Mouse (Mus musculus): ENCODE measurements around the gene Atg7.

Atg7 gene

DNA sequence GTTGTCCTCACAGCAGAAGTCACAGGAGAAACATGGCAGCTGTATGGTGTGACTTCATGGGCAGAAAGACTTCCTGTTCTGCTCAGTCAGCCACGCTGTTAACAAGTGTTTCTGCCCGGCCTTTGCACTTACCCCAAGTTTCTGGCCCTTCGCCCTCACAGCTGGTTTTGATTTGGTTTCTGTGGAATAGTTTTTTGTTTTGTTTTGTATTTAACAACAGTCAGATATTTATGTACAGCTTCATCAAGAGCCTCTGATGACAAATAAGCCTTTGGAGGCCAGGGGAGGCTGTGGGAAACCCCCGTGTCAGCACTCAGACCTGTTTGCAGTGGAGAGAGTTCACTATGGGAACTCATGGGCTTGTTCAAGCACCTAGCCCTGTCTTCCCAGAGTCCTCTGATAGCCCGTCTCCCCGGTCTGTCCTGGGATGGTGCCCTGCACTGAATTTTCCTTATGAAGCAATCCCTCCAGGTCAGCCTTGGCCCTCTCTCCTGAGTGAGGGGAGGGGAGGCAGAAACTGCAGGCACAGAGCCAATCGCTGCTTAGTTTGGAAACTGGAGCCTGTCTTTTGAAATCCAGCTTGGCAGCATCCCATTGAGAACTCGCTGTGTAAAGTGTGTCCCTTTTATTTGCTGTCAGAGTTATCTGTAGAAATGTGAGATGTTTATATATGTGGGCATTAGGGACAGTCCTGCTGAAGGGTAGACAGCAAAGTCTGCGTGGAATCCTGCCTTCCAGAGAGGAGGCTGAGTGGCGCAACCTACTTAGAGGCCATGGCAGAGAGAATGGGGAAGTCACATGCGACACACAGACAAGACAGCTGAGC is 138.7 kb downstream of the Atg7 start:
- peak; percentile 79 for DNase-seq (ENCODE audit: extremely low read depth, low read depth, low spot score)

GRCm38 (mm10) chr6:114782486-114782885 is 139.6 kb downstream of the Atg7 start:
- no peak for DNase-seq (ENCODE audit: extremely low read depth, low read depth, low spot score)

DNA sequence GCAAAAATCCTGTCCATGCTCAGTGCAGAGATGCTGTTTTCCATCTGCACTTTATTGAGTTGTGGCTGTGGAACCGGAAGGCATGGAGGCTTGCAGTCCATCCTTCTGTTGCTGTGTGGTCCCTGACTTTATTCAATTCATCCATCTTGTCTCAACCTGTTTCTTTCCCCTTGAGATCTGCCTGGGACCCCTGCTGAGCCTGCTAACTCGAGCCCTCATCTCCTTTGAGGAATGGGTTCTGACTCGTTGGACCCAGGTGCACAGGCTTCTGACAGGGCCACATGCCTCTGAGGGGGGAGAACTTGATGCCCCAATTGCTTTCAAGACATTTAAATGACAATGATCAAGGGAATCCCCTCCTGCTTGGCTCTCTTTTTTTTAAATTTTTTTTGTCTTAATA is 143.6 kb downstream of the Atg7 start:
- no peak for DNase-seq (ENCODE audit: extremely low read depth, low read depth, low spot score)

DNA sequence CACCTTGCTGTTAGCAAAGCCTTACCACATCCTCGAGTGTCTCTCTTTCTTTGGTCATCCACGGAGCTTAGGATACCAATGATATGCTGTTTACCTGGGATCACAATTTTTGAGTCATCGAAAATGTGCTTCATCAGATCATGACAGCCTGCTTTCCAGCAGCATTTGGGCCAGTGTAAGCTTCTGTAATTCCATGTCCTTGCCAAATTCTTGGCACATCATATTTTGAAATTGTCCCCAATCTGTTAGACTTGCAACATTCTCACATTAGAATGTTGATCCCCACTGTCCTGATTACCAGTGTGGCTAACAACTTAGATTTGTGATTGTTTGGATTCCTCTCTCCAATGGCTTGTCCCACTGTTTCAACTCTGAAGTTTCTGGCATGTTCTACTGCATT is 144.7 kb downstream of the Atg7 start:
- peak; percentile 70 for DNase-seq (ENCODE audit: extremely low read depth, low read depth, low spot score)

DNA sequence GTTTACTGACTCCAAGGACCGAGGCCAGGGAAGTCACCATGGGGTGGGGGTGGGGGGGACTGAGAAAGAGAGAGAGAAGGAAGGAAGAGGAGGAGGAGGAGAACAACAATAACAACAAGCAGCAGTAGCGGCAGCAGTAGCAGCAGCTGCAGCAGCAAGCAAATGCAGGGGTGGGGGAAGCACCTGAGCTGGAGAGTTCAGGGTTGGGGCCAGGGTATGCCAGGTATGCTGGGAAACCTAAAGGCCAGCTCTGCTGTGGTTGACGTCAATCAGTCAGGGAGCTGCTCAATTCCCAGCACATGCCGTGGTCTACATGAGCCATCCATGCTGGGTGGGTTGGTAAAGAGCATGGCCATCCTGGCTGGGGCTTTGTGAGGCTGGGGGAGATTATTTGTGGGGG is 145.8 kb downstream of the Atg7 start:
- no peak for DNase-seq (ENCODE audit: extremely low read depth, low read depth, low spot score)

GRCm38 (mm10) chr6:114790084-114790483 is 147.2 kb downstream of the Atg7 start:
- no peak for DNase-seq (ENCODE audit: extremely low read depth, low read depth, low spot score)

DNA sequence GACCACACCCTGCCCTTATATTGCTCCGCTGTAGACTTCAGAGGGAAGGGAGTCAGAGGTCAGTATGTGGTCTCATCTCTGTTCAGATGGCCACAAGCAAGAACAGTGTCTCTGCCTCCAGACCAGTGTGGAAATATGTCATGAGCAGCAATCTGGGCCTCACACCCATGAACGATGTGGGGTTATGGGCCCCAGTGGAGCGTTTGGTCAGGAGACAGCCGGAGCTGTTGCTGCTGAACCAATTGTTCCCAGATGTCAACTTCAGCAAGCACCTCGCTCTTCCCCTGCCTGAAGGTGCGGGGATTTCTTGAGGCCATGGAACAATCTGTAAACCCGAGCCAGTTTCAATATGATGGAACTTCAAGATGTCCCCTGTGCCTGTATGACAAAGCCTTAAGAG is 148.0 kb downstream of the Atg7 start:
- no peak for DNase-seq (ENCODE audit: extremely low read depth, low read depth, low spot score)

- no peak for DNase-seq (ENCODE audit: extremely low read depth, low read depth, low spot score)
Measured at GRCm38 (mm10) chr6:114791846-114792245, 148.9 kb downstream of the Atg7 start.

DNA sequence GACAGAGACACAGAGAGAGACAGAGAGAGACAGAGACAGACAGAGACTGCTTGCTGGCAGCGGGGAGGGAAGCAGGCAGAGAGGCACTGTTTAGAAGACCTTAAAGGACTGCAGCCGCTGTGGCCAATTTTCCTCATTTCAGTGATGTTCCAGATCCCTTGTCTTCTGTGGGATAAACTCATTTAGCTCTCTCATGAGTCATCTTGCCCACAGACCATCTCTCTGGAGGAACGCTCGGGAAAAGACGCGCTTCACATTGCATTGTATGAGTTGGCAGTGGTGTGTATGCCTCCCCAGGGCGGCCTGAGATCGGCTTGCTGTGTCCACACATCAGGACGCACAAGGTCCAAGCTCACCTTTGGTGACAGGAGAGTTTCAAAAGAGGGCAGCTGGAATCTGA is 151.8 kb downstream of the Atg7 start:
- no peak for DNase-seq (ENCODE audit: extremely low read depth, low read depth, low spot score)

GRCm38 (mm10) chr6:114795706-114796325 is 152.9 kb downstream of the Atg7 start:
- no peak for DNase-seq (ENCODE audit: extremely low read depth, low read depth, low spot score)

DNA sequence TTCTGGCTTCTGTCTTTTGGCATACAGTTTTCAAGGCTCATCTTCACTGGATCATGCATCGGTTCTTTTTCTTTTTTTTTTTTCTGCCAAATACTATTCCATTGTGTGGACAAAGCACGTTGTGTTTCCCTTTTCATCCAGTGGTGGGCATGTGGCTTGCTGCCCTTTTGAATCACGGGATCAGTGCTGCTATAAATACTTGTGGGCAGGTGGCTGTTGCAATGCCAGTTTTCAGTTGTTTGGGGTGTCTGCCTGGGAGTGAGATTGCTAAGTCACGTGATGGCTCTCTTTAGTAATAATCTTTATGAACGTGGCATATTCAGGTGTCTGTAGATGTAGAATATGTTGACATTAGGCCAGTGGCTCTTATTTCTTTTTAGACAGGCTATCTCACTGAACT is 155.0 kb downstream of the Atg7 start:
- DNase-seq (ENCODE audit: extremely low read depth, low read depth, low spot score) = no peak

DNA sequence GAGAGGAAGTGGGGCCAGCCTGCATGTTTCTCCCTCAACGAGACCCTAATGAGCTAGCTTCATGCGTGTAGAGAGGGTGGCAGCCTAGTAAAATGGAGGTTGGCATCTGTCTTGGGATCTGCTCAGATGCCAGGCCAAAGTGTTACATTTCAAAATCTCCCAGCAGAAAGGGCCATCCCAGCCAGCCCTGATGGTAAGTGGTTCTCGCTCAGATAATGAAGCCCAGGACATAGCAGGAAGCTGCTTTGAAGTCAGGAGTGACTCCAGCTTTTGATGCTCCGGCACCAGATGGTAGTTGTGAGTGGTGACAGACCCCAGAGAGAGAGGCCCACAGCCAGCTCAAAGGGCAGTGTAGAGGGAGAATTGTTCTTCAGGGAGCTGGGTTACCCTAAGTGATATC is 155.8 kb downstream of the Atg7 start:
- DNase-seq (ENCODE audit: extremely low read depth, low read depth, low spot score) = no peak

GRCm38 (mm10) chr6:114800291-114800965 is 157.5 kb downstream of the Atg7 start:
- no peak for DNase-seq (ENCODE audit: extremely low read depth, low read depth, low spot score)

DNA sequence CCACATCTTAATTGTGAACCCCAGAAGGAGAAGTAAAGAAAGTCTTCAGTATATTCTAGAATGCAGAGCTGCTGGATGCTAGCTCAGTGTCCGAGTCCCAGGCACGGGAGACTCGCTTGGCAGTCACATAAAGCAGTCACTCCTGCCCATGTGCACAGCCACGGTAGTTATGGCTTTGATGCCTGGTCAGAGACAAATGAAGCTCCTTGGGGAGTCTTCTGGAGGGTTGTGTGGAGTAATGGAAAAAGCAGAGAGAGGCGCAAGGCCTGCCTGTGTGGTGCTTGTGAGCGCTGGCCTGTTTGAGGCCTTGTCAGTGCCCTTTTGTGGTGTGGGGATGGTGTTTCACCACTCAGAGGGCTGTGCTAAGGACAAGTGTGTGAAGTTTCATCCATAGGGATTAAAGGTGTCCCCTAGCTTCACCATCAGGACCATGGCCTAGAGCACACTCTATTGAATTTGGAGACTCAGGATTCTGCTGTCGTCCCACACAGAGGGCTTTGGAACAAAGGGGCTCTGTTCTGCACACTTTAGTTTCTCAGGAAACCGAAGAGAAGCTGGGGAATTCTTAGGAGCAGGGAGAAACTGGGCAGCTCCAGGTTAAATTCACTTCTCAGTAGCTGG is 161.1 kb downstream of the Atg7 start:
- DNase-seq (ENCODE audit: extremely low read depth, low read depth, low spot score) = no peak

- no peak for DNase-seq (ENCODE audit: extremely low read depth, low read depth, low spot score)
Measured at GRCm38 (mm10) chr6:114804866-114805265, 162.0 kb downstream of the Atg7 start.

DNA sequence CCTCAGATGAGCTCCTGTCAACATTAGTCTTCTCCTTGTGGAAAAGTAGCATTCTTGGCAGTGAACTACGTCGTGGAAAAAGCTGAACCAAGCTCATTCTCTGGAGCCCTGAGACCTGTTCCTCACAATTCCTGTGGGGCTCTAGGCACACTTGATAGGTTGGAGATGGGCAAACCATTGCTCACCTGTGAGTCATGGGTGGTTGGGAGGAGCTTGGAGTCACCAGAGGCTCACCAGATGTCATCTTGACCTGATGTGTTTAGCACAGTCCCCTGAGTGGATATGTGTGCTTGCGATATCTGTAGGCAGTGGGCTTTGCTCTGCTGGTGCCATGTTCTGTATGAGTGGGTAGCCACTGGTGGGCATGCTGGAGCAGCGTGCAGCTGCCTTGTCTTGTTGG is 163.0 kb downstream of the Atg7 start:
- no peak for DNase-seq (ENCODE audit: extremely low read depth, low read depth, low spot score)

- no peak for DNase-seq (ENCODE audit: extremely low read depth, low read depth, low spot score)
Measured at GRCm38 (mm10) chr6:114807474-114807873, 164.6 kb downstream of the Atg7 start.

DNA sequence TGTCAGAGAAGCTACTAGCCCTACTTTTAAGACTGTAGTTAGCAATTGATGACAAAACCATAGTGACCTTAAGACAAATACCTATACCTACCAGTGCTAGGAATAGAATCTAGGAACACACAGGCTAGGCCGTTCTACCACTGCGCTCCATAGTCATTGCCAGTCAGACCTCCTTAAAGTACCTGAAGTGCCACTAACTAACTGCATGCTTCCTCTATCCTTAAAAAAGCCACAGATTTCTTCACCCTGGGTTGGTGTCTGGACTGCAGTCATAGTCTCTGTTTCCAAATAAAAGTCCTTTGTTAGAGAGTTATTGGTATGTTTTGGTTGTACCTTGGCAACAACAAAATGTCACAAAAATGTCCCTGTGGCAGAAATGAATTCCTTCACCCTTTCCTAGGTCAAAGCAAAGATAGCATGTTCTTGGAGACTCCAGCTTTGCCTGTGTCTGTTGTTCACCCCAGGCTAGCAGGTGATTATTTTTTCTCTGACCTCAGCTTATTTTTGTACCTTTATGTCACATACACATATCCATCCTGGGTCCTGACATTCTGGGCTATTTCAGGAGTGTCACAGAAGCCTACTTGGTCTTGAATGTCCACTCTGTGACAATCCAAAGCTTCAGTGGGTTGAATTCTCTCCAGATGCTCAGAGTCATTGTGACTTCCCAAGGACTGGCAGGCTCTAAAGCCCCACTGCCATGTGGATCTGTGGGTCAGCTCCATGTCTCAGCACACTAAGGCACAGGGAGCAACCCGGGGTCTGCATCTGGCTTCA is 165.9 kb downstream of the Atg7 start:
- DNase-seq (ENCODE audit: extremely low read depth, low read depth, low spot score) = no peak

DNA sequence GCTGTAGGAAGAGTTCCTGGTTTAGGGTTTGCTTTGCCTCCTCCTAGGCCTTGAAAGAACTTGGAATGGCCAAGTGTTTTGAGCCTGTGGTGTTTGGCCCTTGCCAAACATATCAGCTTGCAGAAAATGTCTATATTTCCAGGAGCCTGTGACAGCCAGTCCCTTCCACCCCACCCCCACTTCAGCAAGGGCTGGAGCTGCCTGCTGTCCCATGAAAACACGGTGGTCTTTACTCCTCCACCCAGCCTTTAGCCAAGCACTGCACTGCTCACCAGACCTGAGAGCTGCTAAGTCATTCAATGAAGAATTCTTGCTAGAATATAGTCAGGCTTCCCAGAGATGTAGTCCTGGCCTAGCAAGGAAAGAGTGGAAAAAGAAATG is 166.5 kb downstream of the Atg7 start:
- no peak for DNase-seq (ENCODE audit: extremely low read depth, low read depth, low spot score)

- peak; percentile 99 for DNase-seq (ENCODE audit: extremely low read depth, low read depth, low spot score)
Measured at GRCm38 (mm10) chr6:114812322-114812721, 169.4 kb downstream of the Atg7 start.

- no peak for DNase-seq (ENCODE audit: extremely low read depth, low read depth, low spot score)
Measured at GRCm38 (mm10) chr6:114812779-114813178, 169.9 kb downstream of the Atg7 start.
